In genomic region chr13:113669459-113670077, GRCm38 (mm10) we compare ENCODE assay signal across 9 mouse cellular contexts. TPM values are rescaled to one million over a fixed set of nuclear protein-coding genes. Genes with fewer than 3 reads are reported as not detected.
DNase-seq lines count a peak whose midpoint lies in the region; ATAC-seq lines count a peak whose summit lies in the region.
"Had no signal": no experiment of that assay in that cellular context is flagged by ENCODE, and none has a peak within 500 bp of the region (broad histone marks: within the 10 kb centered on the region; RNA-seq: fewer than 3 reads in every experiment).

No protein-coding gene starts in this region.

- no peak for ATAC-seq in kidney, embryonic 14.5 days (ENCODE audit: low FRiP score, low TSS enrichment)
- peak; percentile 79 for ATAC-seq in common myeloid progenitor, adult 5-6 weeks (replicated peaks; ENCODE audit: low read depth, poor library complexity, severe bottlenecking)
- peak; percentile 76 for ATAC-seq in megakaryocyte progenitor cell, adult 5-6 weeks (replicated peaks; ENCODE audit: poor library complexity)

- H3K36me3 ChIP-seq in kidney, embryonic 14.5 days (ENCODE audit: control insufficient read depth, insufficient read depth, low read length) = no peaks in the 10 kb centered on the region
- H3K36me3 ChIP-seq in splenic B cell, adult 2 months (ENCODE audit: control insufficient read depth, insufficient read depth, low read length, poor library complexity, severe bottlenecking) = no peaks in the 10 kb centered on the region
- H3K36me3 ChIP-seq: lung, embryonic 15.5 days had no signal

- H3K9ac ChIP-seq in kidney, embryonic 14.5 days (ENCODE audit: low read depth, low read length) = no peak overlapping the region
- H3K9ac ChIP-seq: lung, embryonic 15.5 days had no signal

- intact Hi-C loops in gastrocnemius, postnatal 36 days (cut with DNase I) = loop anchor here (1.0 to 5.0 kb wide), 2 partner anchors 30 to 402 kb away; no protein-coding TSS in a partner anchor

- H3K9me3 ChIP-seq in kidney, embryonic 14.5 days (ENCODE audit: control insufficient read depth, low read length) = no peaks in the 10 kb centered on the region
- H3K9me3 ChIP-seq: lung, embryonic 15.5 days had no signal

- no peak overlapping the region for H3K4me2 ChIP-seq in kidney, embryonic 14.5 days (replicated peaks; ENCODE audit: low read depth, low read length)
- H3K4me2 ChIP-seq: lung, embryonic 15.5 days had no signal

- 37% methylated on average over 10 of the region's 10 CpGs for WGBS in kidney, embryonic 14.5 days

- peak; percentile 32 for DNase-seq in kidney, adult 11 months
- peak; percentile 82 for DNase-seq in ZHBTc4 (ENCODE audit: low read depth, low spot score)
- DNase-seq in gastrocnemius, postnatal 36 days = peak; percentile 29 to 50
- peak; percentile 35 to 38 for DNase-seq in layer of hippocampus, postnatal 36 days
- peak; percentile 70 for DNase-seq in splenic B cell, adult 2 months (ENCODE audit: low read depth, low spot score)

- H3K4me1 ChIP-seq in kidney, embryonic 14.5 days (ENCODE audit: control insufficient read depth, insufficient read depth, low read length) = no peaks in the 10 kb centered on the region
- H3K4me1 ChIP-seq: lung, embryonic 15.5 days had no signal

- H3K4me3 ChIP-seq in kidney, embryonic 14.5 days (ENCODE audit: low read length) = no peak overlapping the region
- H3K4me3 ChIP-seq: lung, embryonic 15.5 days had no signal

- no peak overlapping the region for H3K27ac ChIP-seq in kidney, embryonic 14.5 days (ENCODE audit: low read depth, low read length)
- H3K27ac ChIP-seq: lung, embryonic 15.5 days had no signal

- no peaks in the 10 kb centered on the region for H3K27me3 ChIP-seq in kidney, embryonic 14.5 days (ENCODE audit: control insufficient read depth, insufficient read depth, low read length)
- H3K27me3 ChIP-seq in splenic B cell, adult 2 months (ENCODE audit: control insufficient read depth, insufficient read depth, low read length, poor library complexity, severe bottlenecking) = no peaks in the 10 kb centered on the region
- H3K27me3 ChIP-seq: lung, embryonic 15.5 days had no signal

RNA-seq across cellular contexts. Expression of gene Hspb3, which starts 6.1 kb away (rescaled TPM):
- polyA plus RNA-seq in kidney, embryonic 14.5 days (2014; fragmentation: Nextera tagmentation; extraction: Ambion mirVana) = not detected in 2 replicates
- not detected in 2 replicates for total RNA-seq in common myeloid progenitor, adult 5-6 weeks (2017)
- total RNA-seq in gastrocnemius, postnatal 36 days (2021) = 10 to 100 TPM; 40.3 to 40.8 TPM
- total RNA-seq in layer of hippocampus, postnatal 36 days (2021) = 1 to 10 TPM in 1 of 2 experiments, under 1 TPM in 1; 0.62 to 1.0 TPM
- total RNA-seq in megakaryocyte progenitor cell, adult 5-6 weeks (2015) = not detected in 2 replicates
- total RNA-seq in megakaryocyte progenitor cell, adult 5-6 weeks (2017) = not detected in 2 replicates

RNA-seq across cellular contexts. Expression of gene Snx18, which starts 51.2 kb away (rescaled TPM):
- 39.4 and 51.2 TPM in 2 replicates for polyA plus RNA-seq in kidney, embryonic 14.5 days (2014; fragmentation: Nextera tagmentation; extraction: Ambion mirVana)
- 26.4 and 27.5 TPM in 2 replicates for total RNA-seq in common myeloid progenitor, adult 5-6 weeks (2017)
- total RNA-seq in gastrocnemius, postnatal 36 days (2021) = 1 to 10 TPM; 9.3 TPM
- total RNA-seq in layer of hippocampus, postnatal 36 days (2021) = 10 to 100 TPM; 21.6 to 22.7 TPM
- total RNA-seq in megakaryocyte progenitor cell, adult 5-6 weeks (2015) = 35.4 and 45.4 TPM in 2 replicates
- 40.1 and 42.2 TPM in 2 replicates for total RNA-seq in megakaryocyte progenitor cell, adult 5-6 weeks (2017)

Comparison
In these comparisons a context has a peak if more than half of its experiments do, and no peak if none do; other contexts are left out.
1. DNase-seq: peak in every context shown above with its lines; median percentile 82 in ZHBTc4; 70 in splenic B cell, adult 2 months; 40 in gastrocnemius, postnatal 36 days; 36 in layer of hippocampus, postnatal 36 days; 32 in kidney, adult 11 months.
2. RNA of gene Hspb3, which starts 6.1 kb away (total RNA-seq): 40.3 to 40.8 TPM in gastrocnemius, postnatal 36 days; 0.62 to 1.0 TPM in layer of hippocampus, postnatal 36 days, not detected in common myeloid progenitor, adult 5-6 weeks and not detected in megakaryocyte progenitor cell, adult 5-6 weeks; every median in the first group is over 10 times any median in the second.